Mouse (Mus musculus) urinary bladder, adult 2 months (tissue): ENCODE results near the gene Atp2b1. TPM values are rescaled to one million over a fixed set of nuclear protein-coding genes. Genes with fewer than 3 reads are reported as not detected.
A peak's percentile ranks its signal among the peaks of the same experiment; 100 is the strongest.

ENCODE experiments used
- DNase-seq: peaks from one replicate; pipeline ENCODE4 v3.0.0; 2022; ENCODE audit warnings: low spot score
- polyA plus RNA-seq: library from polyadenylated mRNA; depleted of rRNA; stranded (reverse); fragments of >200 nt; gene quantifications from 2 replicates; pipeline ENCODE4 v1.2.3, GENCODE M21; 2012; rRNA removed

Gene Atp2b1
- polyA plus RNA-seq = 38.5 and 49.5 TPM in 2 replicates

- DNase-seq = peak; percentile 94
These were observed at the start of gene Atp2b1 for GRCm38 (mm10) chr10:98913961-98914809. Gene Atp2b1 (plus strand): TSS chr10:98914406.

GRCm38 (mm10) chr10:98864851-98865250 lies 49.4 kb upstream of the Atp2b1 start:
- DNase-seq = no peak

- no peak for DNase-seq
These were observed 47.3 kb upstream of the Atp2b1 start for GRCm38 (mm10) chr10:98866836-98867370.

GRCm38 (mm10) chr10:98868351-98868908 lies 45.8 kb upstream of the Atp2b1 start:
- no peak for DNase-seq

- DNase-seq = no peak
These were observed 36.4 kb upstream of the Atp2b1 start for GRCm38 (mm10) chr10:98877855-98878254.

GRCm38 (mm10) chr10:98878636-98879035 lies 35.6 kb upstream of the Atp2b1 start:
- DNase-seq = no peak

- no peak for DNase-seq
These were observed 34.1 kb upstream of the Atp2b1 start for GRCm38 (mm10) chr10:98880057-98880456.

- DNase-seq = no peak
These were observed 33.5 kb upstream of the Atp2b1 start for GRCm38 (mm10) chr10:98880711-98881110.

- no peak for DNase-seq
These were observed 32.7 kb upstream of the Atp2b1 start for GRCm38 (mm10) chr10:98881492-98881891.

GRCm38 (mm10) chr10:98882587-98882986 lies 31.6 kb upstream of the Atp2b1 start:
- no peak for DNase-seq

GRCm38 (mm10) chr10:98884445-98884844 lies 29.8 kb upstream of the Atp2b1 start:
- DNase-seq = no peak

- no peak for DNase-seq
These were observed 27.4 kb upstream of the Atp2b1 start for GRCm38 (mm10) chr10:98886770-98887271.

GRCm38 (mm10) chr10:98891361-98891760 lies 22.8 kb upstream of the Atp2b1 start:
- no peak for DNase-seq

GRCm38 (mm10) chr10:98897507-98897906 lies 16.7 kb upstream of the Atp2b1 start:
- DNase-seq = no peak

- DNase-seq = no peak
These were observed 16.1 kb upstream of the Atp2b1 start for GRCm38 (mm10) chr10:98897913-98898748.

- no peak for DNase-seq
These were observed 12.7 kb upstream of the Atp2b1 start for GRCm38 (mm10) chr10:98901533-98901932.

GRCm38 (mm10) chr10:98905987-98906386 lies 8.2 kb upstream of the Atp2b1 start:
- no peak for DNase-seq

- DNase-seq = no peak
These were observed 7.2 kb upstream of the Atp2b1 start for GRCm38 (mm10) chr10:98906941-98907549.

GRCm38 (mm10) chr10:98913610-98913960 lies 621 bp upstream of the Atp2b1 start:
- no peak for DNase-seq

- DNase-seq = no peak
These were observed 620 bp downstream of the Atp2b1 start for GRCm38 (mm10) chr10:98914810-98915241.

GRCm38 (mm10) chr10:98915398-98915931 lies 1.3 kb downstream of the Atp2b1 start:
- DNase-seq = no peak
